Mouse (Mus musculus): ENCODE data around the gene Col6a4. TPM values are rescaled to one million over a fixed set of nuclear protein-coding genes. Genes with fewer than 3 reads are reported as not detected.

The Col6a4 gene
- polyA plus RNA-seq, 1 experiment from 2014 or later, result 66.7 TPM

Other genes with a start within 250 kb of the Col6a4 start
- gene Col6a5, start 136.1 kb downstream of the Col6a4 start, polyA plus RNA-seq (2015; fragmentation: Nextera tagmentation; extraction: Ambion mirVana), result 0.98 and 1.6 TPM in 2 replicates
- gene Glyctk, start 61.4 kb upstream of the Col6a4 start, polyA plus RNA-seq (2015; fragmentation: Nextera tagmentation; extraction: Ambion mirVana), result 3.4 and 4.3 TPM in 2 replicates
- gene Wdr82, start 74.1 kb upstream of the Col6a4 start, polyA plus RNA-seq (2015; fragmentation: Nextera tagmentation; extraction: Ambion mirVana), result 16.5 and 19.0 TPM in 2 replicates
- gene Ppm1m, start 103.0 kb upstream of the Col6a4 start, polyA plus RNA-seq (2015; fragmentation: Nextera tagmentation; extraction: Ambion mirVana), result 30.4 and 31.7 TPM in 2 replicates
- 51.5 and 52.5 TPM in 2 replicates for gene Twf2, start 106.3 kb upstream of the Col6a4 start, polyA plus RNA-seq (2015; fragmentation: Nextera tagmentation; extraction: Ambion mirVana)
- 0.16 and 0.19 TPM in 2 replicates for gene Tlr9, start 125.8 kb upstream of the Col6a4 start, polyA plus RNA-seq (2015; fragmentation: Nextera tagmentation; extraction: Ambion mirVana)
- 110 TPM in 2 replicates for gene Alas1, start 151.9 kb upstream of the Col6a4 start, polyA plus RNA-seq (2015; fragmentation: Nextera tagmentation; extraction: Ambion mirVana)
- gene Poc1a, start 184.3 kb upstream of the Col6a4 start, polyA plus RNA-seq (2015; fragmentation: Nextera tagmentation; extraction: Ambion mirVana), result 25.9 and 28.2 TPM in 2 replicates